Mouse (Mus musculus): ENCODE results near the gene Olfr933.

Gene Olfr933

GRCm38 (mm10) chr9:38972013-38972412, at the start of gene Olfr933:
Gene Olfr933 (plus strand): TSS chr9:38972313.
- no peak for DNase-seq (ENCODE audit: low spot score in 2 of 2)

GRCm38 (mm10) chr9:38929509-38929908, 42.6 kb upstream of the Olfr933 start, which contains the start of gene Olfr930:
Gene Olfr930 (plus strand): TSS chr9:38929809.
- DNase-seq (ENCODE audit: low spot score in 2 of 2): no peak

GRCm38 (mm10) chr9:38953401-38954123, 18.6 kb upstream of the Olfr933 start:
- no peak for DNase-seq (ENCODE audit: low spot score in 2 of 2)

- DNase-seq (ENCODE audit: low spot score in 2 of 2): no peak
These were observed 18.0 kb upstream of the Olfr933 start for GRCm38 (mm10) chr9:38954124-38954416.

GRCm38 (mm10) chr9:38988215-38988614, 16.1 kb downstream of the Olfr933 start, which contains the start of gene Olfr934:
Gene Olfr934 (minus strand): TSS chr9:38988315.
- DNase-seq (ENCODE audit: low spot score in 2 of 2): no peak

- DNase-seq (ENCODE audit: low spot score in 2 of 2): no peak
These were observed 27.5 kb downstream of the Olfr933 start, which contains the start of gene Olfr935 for GRCm38 (mm10) chr9:38999583-38999982. Gene Olfr935 (minus strand): TSS chr9:38999683.

DNA sequence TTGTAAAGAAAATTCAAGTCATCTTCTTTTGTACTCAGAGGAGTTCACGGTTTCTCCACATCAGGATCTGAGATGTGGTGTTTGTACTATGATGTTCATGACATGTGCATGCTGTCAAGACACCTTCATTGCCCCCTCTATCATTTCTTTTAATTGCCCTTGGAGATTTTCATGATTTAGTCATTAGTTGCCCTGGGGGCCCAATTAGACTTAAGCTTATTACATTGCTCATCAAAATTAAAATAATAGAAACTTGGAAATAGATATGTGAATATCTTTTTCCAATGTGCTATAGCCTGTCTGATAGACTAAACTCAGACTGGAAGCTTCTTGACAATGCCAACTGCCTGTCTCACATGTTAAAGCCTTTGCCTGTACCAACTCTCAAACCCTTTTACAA, 51.2 kb downstream of the Olfr933 start, which contains the start of gene Olfr146:
Olfr146 (minus strand) TSS at position 101 of the 400 bp plus-strand sequence.
- DNase-seq (ENCODE audit: low spot score in 2 of 2): no peak
